Mouse (Mus musculus) spleen, embryonic (tissue): ENCODE results near the gene Serpinc1.

Experiments
- CTCF ChIA-PET: fragments of 350-600 bp; sonication (Branson Sonifier 250); formaldehyde crosslinking; loops from one replicate; lab custom pipeline; 2022; lab: Charles Lee

The Serpinc1 gene

DNA sequence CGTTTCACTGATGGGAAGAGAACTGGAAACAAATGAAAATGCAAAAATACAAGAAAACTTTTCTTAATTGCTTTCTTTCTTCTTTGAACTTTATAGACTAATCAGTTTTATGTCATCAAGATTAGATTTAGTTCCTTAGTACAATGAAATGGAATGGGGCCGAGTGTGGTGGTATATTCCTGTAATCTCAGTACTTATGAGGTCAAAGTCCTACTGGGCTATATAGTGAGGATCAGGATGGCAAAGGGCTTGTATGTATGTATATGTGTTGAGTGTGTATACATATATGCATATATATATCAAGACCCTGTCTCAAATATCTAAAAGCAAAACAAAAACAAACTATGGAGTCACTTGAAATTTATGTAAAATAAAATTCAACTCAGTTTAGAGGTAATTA, 38.0 kb downstream of the Serpinc1 start:
- CTCF ChIA-PET = no interaction called here

DNA sequence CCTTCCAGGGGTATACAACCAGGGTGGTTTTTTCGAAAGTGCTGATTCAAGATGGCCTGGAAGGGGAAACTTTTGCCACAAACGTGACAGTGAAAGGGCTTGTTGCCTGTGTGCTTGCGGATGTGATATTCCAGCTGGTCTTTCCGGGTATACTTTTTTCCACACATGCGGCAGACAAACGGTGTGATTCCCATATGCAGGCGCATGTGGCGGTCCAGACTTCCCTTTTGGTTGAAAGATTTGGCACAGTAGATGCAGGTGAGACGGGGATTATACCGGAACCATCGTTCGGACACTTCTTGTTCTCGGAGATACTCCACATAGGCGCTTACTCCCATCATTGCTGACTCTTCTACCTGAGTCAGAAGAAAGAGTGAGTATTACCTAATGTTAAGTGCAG, 41.7 kb downstream of the Serpinc1 start:
- CTCF ChIA-PET = no interaction called here

DNA sequence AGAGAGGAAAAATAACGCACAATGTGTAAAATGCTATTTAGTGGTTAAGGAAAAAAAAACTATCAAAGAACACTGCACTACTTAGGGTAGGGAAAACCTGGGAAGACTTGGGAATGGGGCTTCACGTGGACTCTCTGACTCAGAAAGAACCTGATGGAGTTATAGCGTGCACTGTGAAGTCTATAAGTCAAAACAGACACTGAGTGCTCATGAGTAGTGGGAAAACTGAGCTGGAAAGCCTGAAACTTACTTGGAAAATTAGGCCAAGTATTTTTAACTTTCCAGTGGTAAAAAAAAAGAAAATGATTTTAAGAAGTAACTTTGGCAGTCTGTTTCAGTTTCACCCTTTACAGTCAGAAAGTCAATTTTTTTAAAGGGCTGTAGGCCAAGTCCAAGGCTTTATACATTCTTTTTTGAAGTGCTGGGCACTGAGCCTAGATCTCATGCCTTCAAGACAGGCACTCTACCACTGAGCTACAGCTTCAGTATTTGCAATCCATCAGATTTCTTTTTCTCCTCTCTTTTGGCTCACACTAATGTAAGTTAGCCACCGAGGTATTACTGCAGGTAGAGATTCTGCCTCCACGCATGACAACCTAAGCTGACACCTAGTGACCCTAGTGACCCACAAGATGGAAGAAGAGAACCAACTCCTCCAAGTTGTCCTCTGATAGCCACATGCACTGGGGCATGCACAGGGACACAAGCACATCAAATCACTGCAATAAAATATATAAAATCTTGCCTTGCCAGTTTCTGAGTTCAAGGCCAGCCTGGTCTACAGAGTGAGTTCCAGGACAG, 47.2 kb downstream of the Serpinc1 start:
- CTCF ChIA-PET = interaction anchor here (0.7 kb wide), 1 partner anchor 107 kb away, joined by 3 read pairs; no protein-coding TSS in a partner anchor

DNA sequence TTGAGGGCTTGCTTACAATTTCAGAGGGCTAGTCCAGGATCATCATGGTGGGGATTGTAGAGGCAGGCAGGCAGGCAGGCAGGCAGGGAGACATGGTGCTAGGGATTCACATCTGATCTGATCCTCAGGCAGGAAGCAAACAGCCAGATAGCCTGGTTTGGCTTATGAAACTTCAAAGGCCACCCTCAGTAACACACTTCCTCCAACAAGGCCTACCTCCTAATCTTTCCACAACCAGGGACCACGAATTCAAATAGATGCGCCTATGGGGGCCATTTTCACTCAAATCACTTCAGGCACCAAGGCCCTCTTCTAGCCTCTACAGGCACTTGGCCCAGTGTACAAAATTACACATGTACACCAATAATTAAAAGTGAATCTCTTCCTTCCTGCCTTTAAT, 48.8 kb downstream of the Serpinc1 start:
- CTCF ChIA-PET = no interaction called here

DNA sequence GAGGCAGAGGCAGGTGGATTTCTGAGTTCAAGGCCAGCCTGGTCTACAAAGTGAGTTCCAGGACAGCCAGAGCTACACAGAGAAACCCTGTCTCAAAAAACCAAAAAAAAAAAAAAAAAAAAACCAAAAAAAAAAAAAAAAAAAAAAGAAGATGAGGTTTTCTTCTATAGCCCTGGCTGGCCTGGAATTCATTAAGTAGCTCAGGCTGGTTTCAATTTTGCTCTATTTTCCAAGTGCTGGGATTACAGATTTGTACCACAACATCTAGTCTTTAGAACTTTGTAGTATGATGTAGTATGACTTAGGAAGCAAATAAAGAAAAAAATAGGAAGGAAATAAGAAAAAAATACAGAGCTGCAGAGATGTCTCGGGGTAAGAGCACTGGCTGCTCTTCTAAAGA, 50.0 kb downstream of the Serpinc1 start:
- CTCF ChIA-PET = interaction anchor here (0.7 kb wide), 1 partner anchor 10 kb away, joined by 5 read pairs; no protein-coding TSS in a partner anchor

DNA sequence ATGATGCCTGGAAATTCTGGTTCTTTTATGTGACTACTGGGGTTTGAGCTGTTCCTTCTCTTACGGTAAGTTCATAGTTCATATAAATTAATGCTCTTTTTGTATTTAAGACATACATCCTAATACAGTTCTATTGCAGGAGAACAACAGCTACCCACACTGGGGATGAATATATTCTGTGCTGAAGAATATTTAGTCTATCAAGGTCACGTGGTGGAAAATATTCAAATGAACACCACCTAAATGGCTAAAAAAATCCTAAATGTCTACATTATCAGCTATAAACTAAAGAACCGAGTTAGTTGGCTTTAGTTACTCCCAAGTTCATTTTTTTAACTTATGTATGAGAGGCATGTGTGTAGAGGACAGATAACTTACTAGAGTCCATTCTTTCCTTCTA, 51.7 kb downstream of the Serpinc1 start:
- CTCF ChIA-PET = interaction anchor here (0.6 kb wide), 1 partner anchor 1687 kb away, joined by 3 read pairs; no protein-coding TSS in a partner anchor

DNA sequence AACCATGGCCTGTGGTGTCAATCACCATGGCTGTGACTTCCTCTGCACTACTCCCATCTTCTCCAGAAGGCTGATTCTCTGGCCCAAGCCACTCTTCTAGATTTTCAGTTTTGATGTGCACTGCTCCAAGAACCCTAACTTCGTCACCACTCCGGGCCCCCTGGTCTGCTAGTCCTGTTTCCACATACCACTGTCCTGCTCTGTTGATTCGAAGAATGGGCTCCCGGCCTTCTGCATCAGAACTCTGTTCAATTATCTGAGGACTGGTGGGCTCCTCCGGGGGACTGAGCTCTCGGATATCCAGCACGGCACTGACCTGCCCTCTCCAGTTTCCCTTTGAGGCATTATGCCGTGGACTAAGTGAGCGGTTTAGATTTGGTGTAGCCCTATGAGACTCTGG, 53.5 kb downstream of the Serpinc1 start:
- CTCF ChIA-PET = interaction anchor here (0.5 kb wide), 1 partner anchor 9 kb away, joined by 3 read pairs; no protein-coding TSS in a partner anchor

DNA sequence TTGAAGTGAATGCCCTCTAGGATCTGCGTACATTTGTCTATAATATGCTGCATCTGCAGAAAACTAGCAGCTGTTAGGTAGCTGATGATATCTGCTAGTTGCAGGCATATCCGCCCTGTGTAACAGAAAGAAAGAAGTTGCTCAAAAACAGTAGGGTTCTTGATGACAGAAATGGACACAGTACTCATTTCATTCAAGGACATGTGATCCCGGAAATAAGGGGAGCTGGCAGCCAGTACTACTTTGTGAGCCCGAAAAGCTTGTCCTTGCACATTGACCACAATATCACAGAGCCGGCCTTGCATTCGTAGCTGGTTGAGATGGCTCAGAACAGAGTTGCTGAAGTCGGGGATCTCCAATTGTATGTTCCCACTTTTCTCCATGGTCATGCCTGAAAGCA, 54.0 kb downstream of the Serpinc1 start:
- CTCF ChIA-PET = interaction anchor here (0.6 kb wide), 1 partner anchor 9 kb away, joined by 5 read pairs; no protein-coding TSS in a partner anchor

DNA sequence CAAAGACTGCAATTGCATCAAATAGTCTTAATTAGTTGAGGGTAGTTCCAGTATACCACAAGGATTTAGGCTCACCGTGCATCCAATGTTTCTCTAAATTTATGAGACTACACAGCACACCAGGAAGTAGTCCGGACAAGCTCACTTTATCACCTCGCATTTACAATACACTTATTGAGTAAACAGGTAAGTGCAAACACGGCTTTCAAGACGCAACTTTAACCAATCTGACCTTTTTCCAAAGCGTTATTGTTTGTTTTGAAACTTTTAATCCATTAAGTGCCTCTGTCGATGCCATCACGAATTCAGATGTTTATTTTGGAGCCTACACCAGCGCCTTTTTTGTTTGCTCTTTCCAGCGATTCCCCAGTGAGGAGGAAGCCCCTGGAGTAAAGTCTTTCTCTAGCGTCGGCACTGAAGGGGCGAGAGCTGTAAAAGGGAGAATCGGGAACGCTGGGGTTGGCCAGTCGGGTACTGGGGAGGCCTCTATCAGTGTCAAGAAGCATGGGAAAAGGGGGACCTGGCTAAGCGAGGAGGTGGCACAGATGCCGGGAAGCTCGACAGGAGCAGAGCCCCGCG, 55.6 kb downstream of the Serpinc1 start:
- CTCF ChIA-PET = no interaction called here

DNA sequence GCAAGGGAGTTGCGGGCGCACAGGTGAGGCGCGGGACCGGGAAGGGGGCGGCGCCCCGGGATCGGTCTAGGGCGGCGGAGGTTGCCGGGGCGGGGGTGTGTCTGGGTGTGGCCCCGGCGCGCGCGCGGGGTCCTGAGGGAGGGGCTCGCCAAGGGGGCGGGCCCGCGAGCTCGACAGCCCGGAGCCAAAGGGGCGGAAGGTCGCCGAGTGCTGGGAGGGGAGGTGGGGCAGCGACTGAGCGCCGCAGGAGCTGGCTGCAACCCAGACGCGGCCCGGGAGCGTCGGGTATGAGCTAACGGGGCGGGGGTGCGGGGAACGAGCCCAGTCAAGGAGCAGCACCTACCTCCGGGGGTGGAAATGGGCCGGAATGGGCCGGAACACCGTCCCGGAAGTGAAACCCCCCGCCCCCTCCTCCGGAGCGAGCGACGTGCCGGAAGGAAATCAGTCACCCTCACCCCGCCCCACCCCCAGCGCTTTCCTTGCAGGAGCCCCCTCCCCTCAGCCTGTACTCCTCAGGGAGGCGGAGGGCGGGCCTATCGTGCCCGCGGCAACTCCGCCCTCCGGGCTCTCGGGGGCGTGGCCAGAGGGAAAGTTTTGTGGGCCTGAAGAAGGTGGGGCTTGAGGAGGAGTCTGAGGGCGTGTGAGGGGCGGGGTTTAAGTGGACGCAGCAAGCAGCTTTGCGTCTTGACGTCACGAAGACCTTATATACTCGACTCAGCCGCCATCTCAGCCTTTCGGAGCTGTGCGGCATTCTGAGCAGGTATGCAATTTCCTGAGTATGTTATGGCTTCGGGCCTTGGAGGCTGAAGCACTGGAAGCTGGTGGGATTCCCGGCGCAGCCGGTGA, 56.3 kb downstream of the Serpinc1 start, which contains the start of gene Zbtb37:
TSS of gene Zbtb37 (minus strand) at position 415 of the 846 bp plus-strand sequence.
- CTCF ChIA-PET = no interaction called here

DNA sequence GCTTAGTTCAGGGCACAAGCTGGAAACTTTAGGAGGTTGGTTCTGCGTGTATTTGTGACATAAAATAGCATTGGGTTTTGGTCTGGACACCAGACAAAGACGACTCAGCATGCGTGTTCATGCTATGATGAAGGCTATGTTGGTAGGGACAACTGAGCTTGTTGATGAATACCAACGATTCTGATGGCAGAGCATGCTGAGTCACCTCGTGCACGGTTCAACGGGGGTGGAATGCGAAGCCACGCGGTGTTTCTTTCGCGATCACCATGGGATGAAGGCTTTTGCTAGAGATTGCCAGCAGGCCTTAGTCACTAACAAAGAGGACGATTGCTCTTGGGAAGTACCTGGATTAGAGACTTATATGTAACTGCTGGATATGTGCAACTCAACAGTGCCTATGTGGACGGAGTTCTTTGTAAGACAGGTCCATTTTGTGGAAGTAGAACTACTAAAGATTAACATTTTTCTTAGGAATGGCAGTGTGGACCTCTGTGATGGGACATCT, 56.9 kb downstream of the Serpinc1 start:
- CTCF ChIA-PET = no interaction called here

DNA sequence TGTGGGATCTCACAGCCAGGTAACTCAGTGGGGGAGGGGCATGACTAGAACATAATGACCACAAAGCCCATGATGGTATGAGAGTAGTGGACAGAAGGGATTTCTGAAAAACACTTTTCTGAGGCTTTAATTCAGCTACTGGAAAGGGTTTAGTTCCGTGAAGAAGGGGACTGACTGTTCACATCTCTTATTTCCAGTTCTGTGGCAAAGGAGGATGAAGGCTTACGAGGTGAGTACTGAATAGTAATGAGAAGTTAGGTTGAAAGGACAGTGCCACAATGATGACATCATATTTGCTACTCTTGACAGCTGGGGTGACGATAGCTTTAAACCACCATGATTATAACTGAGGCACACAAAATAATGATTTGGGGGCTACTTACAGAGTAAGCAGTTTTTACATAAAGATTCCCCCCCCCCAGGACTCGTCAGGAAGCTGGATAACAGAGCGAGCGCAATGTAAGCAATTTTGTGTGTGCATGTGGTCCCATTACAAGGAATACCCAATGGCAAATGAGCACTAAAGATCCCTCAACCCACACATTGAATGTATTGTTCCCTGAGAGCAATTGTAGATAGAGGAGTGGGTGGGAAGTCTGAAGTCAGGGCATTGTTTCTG, 57.5 kb downstream of the Serpinc1 start:
- CTCF ChIA-PET = no interaction called here

DNA sequence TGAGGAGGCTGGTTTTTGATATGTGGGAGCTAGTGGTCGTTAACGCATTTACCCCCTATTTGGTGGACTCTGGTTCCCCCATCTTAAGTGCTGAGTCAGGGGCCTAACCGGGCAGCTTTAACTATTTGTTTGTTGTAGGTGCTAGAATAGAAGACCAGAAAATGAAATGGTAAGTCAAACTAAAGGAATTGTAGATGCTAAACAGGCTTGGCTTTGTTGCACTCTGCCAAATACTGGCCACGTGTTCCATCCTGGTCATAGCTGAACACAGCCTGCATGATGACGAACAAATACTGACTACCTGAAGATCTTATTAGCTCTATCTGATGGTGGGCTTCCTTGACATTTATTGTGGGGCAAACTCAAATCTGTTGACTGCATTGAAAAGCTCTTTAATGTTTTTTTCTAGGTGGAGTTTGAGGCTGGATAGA, 58.0 kb downstream of the Serpinc1 start:
- CTCF ChIA-PET = no interaction called here

DNA sequence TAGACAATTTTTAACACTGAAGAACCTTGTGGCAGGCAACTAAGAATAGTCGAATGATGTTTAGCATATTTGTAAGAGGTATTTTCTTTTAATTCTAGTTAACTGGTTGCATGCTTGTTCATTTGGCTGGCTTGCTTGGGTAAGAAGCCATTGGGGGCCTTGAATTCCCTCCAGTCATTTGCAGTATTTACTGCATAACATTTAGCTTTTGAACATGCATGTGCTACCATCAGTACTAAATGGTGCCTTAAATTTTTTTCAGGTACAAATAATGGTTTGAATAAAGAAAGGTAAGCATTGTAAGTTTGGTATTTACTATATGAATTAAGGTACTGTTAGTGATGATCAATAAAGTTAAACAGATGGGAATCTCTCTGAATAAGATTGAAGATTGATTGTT, 58.6 kb downstream of the Serpinc1 start:
- CTCF ChIA-PET = no interaction called here

DNA sequence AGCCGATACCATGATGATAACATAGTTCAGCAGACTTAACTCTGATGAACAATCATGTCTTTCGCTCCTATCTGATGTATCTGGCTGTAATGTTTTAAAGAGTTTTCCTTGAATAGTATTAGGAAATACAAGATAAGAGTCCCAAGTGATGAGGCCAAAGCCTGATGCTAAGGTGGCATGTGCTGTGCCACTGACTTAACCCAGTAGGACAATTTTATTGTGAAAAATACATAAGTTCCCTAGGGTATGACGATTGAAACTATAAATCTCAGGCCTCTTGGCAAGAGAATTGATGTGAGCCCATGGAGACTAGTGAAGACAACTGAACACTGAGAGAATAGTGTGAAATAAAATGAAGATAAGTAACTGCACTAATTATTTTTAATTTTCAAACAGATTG, 59.2 kb downstream of the Serpinc1 start:
- CTCF ChIA-PET = no interaction called here

DNA sequence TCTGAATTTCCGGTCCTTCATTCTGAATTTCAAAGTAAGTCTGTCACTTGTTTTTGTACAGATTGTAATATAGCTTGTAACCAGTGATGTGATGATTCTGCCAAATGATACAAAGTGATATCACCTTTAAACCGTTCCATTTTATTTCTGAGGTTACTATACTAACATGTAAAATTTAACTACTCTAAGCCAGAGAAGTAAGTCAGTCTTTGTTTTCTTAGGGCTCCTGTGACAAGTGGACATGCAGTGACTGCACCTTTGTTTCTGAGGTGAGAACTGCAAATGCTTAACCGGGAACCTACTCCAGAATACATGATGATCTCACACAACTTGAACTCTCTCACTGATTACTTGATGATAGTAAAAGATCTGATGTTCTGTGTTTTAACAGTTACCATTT, 59.6 kb downstream of the Serpinc1 start:
- CTCF ChIA-PET = no interaction called here

DNA sequence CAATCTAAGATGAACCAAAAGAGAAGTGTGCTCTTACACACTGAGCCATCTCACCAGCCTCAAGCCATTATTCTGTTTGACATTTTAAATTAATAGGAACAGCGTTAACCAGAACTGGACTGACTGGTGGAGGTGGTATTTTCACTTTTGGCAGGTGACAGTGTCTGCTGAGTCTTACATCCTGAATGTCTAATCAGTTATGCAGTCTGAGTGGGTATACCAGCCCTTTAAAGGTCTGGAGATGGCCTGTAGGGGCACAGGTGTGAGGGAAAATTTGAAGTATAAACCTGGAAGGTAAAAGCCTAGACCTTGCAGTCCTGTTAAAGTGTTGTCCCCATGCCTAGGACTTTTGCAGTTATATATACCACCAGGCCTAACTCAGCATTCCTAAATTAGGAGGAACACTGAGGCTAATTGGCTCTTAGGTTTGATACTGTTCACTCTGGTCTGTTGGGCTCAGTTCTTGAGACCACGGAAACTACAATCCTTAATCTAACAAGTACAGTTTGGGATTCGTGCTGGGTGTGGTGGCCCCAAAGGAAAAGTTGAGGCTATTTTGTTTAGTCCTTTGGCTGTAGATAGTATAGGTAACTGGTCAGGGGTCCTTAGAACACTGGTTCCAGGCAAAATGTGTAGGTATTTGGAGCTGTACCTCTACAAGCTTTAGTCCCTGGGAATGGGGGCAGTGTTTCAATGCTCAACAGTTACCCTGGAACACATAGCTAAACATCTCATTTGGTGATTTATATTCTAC, 60.8 kb downstream of the Serpinc1 start:
- CTCF ChIA-PET = no interaction called here

DNA sequence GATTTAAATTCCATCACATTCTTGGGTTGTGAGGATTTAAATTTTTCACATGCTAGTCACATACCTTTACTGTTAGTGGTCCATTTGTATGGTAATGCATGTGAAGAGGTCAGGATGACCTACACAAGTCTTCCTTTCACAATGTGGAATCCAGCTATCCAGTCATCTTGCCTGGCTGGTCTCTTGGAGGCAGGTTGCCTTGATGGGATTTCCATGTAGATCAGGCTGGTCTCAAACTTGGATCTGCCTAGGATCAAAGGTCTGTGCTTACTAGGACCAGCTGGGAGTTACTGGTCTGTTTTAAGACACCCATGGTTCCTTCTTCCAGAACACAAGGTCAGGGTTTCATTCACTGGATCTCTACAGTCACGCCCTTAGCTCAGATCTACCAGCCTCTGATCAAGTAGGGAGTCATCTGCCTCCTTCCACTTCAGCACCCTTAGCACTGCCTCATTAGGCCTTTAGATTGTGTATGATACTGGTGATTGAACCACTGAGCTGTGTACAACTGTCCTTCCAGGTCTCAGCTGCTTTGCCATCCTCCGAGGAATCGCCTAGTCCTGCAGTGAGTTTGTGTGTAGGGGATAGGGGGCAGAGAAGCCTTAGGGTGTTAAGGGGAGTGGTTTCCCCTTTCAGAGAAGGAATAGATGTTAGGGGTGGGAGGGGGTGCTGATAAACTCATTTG, 61.5 kb downstream of the Serpinc1 start:
- CTCF ChIA-PET = no interaction called here

DNA sequence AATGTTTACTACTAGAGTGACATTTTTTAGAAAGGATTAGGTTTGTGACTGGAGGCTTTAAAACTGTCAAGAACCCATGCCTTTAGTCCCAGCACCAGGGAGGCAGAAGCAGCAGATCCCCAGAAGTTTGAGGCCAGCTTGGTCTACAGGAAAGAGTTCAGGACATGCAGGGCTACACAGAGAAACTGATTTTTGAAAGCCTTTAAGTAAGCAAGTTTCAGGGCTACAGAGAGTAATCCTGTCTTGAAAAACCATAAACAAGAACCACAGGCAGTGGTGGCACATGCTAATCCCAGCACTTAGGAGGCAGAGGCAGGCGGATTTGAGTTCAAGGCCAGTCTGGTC, 62.0 kb downstream of the Serpinc1 start:
- CTCF ChIA-PET = interaction anchor here (0.7 kb wide), 1 partner anchor 9 kb away, joined by 3 read pairs; no protein-coding TSS in a partner anchor

DNA sequence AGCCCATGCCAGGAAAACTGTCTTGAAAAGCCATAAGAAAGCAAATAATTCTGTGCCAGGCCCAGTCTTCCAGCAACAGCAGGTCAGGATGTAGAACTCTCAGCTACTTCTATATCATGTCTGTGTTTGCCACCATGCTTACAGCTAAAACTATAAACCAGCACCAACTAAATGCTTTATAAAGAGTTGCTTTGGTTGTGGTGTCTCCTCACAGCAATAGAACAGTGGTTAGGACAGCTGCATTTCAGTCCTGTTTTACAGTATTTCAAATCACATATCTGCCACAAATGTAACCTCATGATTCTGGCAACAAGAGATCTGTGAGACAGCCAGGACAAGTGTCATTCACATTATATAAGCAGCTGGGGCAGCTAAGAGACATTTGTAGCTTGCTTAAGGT, 62.5 kb downstream of the Serpinc1 start:
- CTCF ChIA-PET = interaction anchor here (0.7 kb wide), 1 partner anchor 9 kb away, joined by 3 read pairs; no protein-coding TSS in a partner anchor
